Mouse (Mus musculus) right cerebral cortex, postnatal 25 days (tissue): ENCODE results near the gene Scamp2.

Experiments
- DNase-seq: peaks from one replicate; pipeline ENCODE4 v3.0.0; 2022

Gene Scamp2

GRCm38 (mm10) chr9:57560861-57561710 is at the start of gene Scamp2:
Gene Scamp2 (plus strand): TSS chr9:57560943.
- DNase-seq = peak; percentile 94

DNA sequence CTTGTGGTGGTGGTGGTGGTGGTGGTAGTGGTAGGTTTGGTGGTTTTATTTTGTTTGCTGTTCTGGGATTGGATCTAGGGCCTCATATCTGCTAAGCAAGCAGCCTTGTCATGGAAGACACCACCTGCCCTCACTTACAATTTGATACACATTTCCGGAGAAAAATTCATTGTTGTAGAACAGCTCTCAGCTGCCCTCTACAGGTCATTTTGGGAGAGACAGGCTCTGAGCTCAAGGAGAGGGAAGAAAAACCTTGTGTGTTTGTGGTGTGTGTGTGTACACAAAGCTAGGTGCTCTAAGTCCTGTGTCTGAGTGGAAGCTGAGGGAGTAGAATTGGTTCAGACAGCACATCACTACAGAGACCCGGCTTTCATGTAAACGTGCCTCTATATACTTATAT is 43.6 kb upstream of the Scamp2 start:
- DNase-seq = no peak

DNA sequence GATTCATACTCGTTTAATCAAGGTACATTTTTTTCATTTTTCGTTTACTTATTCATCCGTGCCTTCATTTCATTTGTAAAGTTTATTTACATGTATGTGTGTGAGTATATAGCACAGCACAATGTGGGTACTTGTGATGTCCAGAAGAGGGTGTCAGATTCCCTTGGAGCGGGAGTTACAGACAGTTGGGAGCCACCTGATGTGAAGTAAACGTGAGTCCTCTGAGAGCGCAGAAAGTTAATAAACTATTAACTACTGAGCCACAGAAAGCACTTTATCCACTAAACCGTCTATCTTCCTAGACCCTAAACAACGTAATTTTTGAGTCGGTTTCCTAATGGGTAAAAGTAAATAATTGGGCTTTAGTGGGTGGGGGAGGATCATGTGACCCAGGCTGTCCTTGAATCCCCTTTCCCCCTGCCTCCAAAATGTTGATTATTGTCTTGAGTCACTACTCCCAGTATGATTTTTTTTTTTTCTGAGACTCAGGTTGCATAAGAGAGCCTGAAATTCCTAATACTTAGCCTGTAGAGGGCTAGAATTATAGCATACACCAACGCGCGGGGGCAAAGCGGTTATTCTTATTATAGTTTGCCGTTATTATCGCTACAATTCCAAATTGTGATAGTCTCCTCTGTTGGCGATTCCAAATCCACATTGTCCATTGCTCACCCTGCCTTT is 40.2 kb upstream of the Scamp2 start:
- no peak for DNase-seq

GRCm38 (mm10) chr9:57521056-57521911 is 39.5 kb upstream of the Scamp2 start, which contains the start of gene Cox5a:
Gene Cox5a (plus strand): TSS chr9:57521274.
- DNase-seq = peak; percentile 93

- DNase-seq = no peak
These were observed 38.5 kb upstream of the Scamp2 start for GRCm38 (mm10) chr9:57522114-57522860.

- DNase-seq = no peak
These were observed 37.9 kb upstream of the Scamp2 start for GRCm38 (mm10) chr9:57522861-57523246.

- no peak for DNase-seq
These were observed 37.0 kb upstream of the Scamp2 start for GRCm38 (mm10) chr9:57523754-57524153.

DNA sequence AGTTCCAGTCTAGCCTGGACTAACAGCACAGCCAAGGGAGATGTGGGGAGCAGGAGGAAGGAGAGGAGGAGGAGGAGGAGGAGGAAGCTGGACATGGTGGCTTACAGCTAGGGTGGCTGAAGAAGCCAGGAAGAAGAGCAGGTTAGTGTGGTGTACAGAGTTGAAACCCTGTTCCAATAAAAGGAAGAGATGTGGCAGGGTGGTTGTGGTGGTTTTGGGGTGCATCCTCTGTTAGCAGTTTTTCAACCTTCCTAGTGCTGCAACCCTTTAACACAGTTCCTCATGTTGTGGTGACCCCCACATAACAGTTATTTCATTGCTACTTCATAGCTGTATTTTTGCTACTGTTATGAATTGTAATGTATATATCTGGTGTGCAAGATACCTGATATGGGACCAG is 36.3 kb upstream of the Scamp2 start:
- DNase-seq = no peak

GRCm38 (mm10) chr9:57525516-57525915 is 35.2 kb upstream of the Scamp2 start:
- DNase-seq = no peak

DNA sequence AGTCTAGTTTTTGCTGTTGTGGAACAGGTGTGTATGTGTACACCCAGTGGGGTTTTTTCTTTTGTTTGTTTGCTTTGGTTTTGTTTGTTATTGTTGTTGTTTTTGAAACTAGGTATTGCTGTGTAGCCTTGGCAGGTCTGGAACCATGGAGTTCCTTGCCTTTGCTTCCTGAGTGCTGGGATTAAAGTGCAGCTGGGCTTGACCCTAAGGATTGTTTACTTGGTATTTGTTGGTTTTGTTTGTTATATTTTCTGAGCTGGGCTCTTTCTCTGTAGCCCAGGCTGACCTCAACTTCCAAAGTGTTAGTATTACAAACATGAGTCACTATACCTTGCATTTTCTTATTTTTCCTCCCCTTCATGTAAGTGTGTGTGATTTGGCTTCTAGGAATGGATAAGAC is 34.3 kb upstream of the Scamp2 start:
- no peak for DNase-seq

GRCm38 (mm10) chr9:57531946-57532345 is 28.8 kb upstream of the Scamp2 start:
- no peak for DNase-seq

DNA sequence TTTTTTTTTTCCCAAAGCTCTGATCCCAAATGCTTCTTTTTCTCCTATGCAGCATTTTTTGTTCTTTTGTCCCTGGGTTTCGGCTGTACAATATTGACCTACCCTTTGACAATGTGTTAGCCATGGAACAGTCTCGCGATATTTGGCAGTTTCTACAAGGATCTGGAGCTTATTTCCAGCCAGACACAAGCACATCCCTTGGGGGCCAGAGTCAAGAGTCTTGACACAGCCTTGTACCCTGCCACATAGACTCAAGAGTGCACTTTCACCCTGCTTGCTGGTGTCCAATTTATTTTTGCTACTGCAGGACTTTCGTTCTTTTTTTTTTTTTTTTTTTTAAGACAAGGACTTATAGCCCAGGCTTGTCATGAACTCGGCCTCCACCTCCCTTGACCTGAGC is 24.4 kb upstream of the Scamp2 start:
- no peak for DNase-seq

GRCm38 (mm10) chr9:57537044-57537727 is 23.6 kb upstream of the Scamp2 start, which contains the start of gene Fam219b:
Gene Fam219b (plus strand): TSS chr9:57537528.
- DNase-seq = peak; percentile 93

GRCm38 (mm10) chr9:57537728-57538181 is 23.0 kb upstream of the Scamp2 start:
- peak; percentile 42 for DNase-seq

GRCm38 (mm10) chr9:57539550-57539949 is 21.2 kb upstream of the Scamp2 start:
- DNase-seq = no peak

DNA sequence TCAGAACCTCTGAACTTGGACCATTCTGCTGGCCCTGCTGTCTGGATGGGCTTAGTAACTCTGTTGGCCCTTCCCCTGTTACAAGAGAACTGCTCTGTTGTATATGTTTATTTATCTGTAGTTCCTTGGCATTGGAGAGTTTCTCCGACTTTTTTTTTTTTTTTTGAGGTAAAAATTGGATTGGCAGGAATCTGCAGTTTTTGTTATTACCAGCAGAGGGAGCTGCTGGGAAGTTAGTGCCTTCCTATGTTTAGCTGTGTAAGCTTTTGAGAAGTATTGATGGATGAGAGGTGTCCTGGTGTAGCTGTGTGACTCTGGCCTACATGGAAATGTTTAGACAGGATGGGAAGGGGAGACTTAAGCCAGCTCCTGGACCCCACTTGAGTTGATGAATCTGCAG is 19.4 kb upstream of the Scamp2 start:
- DNase-seq = no peak

- no peak for DNase-seq
These were observed 16.8 kb upstream of the Scamp2 start for GRCm38 (mm10) chr9:57543951-57544350.

GRCm38 (mm10) chr9:57547287-57547686 is 13.5 kb upstream of the Scamp2 start:
- no peak for DNase-seq

DNA sequence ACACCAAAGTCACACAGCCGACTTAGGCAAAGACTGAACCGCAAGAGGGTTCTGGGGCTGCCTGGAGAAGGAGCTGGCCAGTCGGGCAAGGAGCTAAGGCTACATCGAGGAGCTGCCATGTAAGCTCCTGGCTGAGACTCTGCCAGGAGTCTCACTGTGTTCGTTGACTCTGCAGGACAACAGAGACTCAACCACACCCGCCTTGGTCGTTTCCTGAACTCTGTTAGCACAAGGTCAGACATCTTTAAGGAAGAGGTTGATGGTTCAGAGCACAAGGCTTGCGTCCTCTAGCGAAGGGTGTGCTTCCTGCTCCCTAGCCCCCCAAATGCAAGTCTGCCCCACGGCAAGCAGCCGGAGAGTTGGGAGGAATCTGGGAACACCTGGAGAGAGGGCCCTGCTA is 12.9 kb upstream of the Scamp2 start:
- no peak for DNase-seq

- DNase-seq = no peak
These were observed 11.6 kb upstream of the Scamp2 start for GRCm38 (mm10) chr9:57549186-57549585.

DNA sequence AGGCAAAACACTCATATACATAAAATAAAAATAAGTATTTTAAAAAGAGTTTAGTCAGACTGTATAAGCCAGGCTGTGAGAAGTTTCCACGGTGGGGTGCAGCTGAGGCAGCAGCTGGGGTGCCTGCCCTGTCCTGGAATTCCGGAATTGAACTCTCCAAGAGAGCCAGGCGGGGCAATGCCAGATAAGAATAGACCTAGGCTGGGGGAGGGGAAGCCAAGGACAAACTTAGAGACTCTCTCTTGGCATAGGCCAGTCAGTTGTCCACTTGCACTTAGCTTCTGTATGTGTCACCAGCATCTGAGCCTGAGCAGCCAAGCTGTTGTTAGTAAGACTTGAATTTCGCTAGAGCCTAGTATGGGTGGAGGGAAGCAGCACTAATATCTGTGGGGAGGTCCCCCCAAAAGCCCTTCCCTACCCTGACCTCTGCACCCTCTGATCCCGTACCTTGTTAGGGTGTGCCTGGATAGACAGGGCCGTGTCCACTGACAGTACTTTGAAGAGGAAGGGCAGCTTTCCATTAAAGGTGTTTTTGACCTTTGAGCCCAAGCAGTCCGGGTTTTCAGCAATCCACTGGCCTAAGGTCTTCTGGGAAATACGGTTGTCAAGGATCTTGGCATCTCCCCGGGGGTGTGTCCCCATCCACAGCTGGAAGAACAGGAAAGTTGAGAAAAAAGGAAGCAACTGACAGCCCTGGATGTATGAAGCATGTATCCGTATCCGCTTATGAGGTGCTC is 10.4 kb upstream of the Scamp2 start:
- no peak for DNase-seq
